Mouse (Mus musculus) bone marrow macrophage, adult 2 months (primary cell): ENCODE data around the gene Fam69a.

Source experiments
- CTCF ChIP-seq: IDR thresholded peaks from 2 replicates; pipeline ENCODE4 v1.5.1; 2012; ENCODE audit warnings: low read depth, mild to moderate bottlenecking, low read length, moderate library complexity
- POLR2A ChIP-seq: IDR thresholded peaks from 2 replicates; pipeline ENCODE4 v1.6.1; 2012; ENCODE audit warnings: mild to moderate bottlenecking, low read depth, low read length, borderline replicate concordance

- TF ChIP-seq CTCF (no peak), POLR2A (no peak)
Observed at GRCm38 (mm10) chr5:108019367-108019766, 32.5 kb upstream of the Fam69a start.
